ENCODE assay signal across 1 mouse cellular context in the genomic region with DNA sequence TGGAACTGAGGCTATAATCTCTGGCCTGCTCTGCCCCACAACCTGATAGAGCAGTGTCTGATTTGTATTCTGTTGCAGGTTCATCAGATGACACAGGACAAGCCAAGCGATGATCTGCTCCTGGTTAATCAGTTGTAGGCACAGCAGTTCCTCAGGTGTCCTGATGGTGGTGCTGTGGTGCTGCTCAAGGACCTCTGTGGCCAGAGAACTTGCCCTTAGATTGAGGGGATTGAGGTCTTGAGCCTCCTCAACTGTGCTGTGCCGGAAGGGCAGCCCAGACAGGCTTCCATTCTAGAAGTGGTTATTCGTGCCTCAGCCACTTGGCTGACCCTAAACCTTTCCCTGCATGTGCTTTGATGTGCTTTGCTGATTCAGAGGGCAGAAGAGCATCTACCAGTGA.
TF ChIP-seq lines count a peak whose summit lies in the region.

No protein-coding gene starts in this region.

TF ChIP-seq in CH12.LX, 34 proteins besides CTCF, POLR2A, EP300 and RAD21 (continued from another document):
- TF ChIP-seq ZC3H11A (IDR thresholded peaks at IDR 0.05; ENCODE audit: low read depth, low read length) (peak; percentile 63; the same call in 1 of the 2 replicates), SMC3 (IDR thresholded peaks at IDR 0.05; ENCODE audit: low read depth, low read length) (peak; percentile 85)
